Mouse (Mus musculus) thymus, postnatal 25 days (tissue): Measurements from ENCODE around the gene Meiob.

Source experiments
- DNase-seq: peaks from one replicate; pipeline ENCODE4 v3.0.0; 2022

Meiob gene

GRCm38 (mm10) chr17:24821351-24822280 is 17.5 kb downstream of the Meiob start:
- DNase-seq = no peak

DNA sequence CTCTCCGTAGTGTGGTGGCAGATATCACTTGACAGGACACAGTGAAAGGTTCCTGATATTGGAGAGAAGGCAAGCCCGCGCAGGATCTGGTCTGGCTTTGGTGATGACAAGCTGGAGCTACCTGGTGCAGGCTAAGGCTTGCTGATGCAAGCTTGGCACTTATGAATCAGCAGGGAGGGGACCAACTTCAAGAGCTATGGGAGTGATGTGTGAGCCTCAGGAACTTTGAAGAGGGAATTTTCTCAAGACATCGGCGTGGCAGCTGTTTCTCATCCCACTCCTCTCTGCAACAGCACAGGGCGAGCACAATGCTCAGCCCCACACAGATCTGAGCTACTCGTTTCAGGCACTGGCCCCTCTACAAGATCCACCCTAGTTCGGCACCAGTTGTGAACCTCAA is 35.8 kb downstream of the Meiob start, which contains the start of gene Hagh:
Gene Hagh (plus strand): TSS at position 302 of the 400 bp plus-strand sequence.
- no peak for DNase-seq

- DNase-seq = no peak
These were observed 36.3 kb downstream of the Meiob start for GRCm38 (mm10) chr17:24840341-24840740.

GRCm38 (mm10) chr17:24841133-24841532 is 37.0 kb downstream of the Meiob start:
- peak; percentile 53 for DNase-seq

- DNase-seq = no peak
These were observed 38.5 kb downstream of the Meiob start for GRCm38 (mm10) chr17:24842631-24843030.

DNA sequence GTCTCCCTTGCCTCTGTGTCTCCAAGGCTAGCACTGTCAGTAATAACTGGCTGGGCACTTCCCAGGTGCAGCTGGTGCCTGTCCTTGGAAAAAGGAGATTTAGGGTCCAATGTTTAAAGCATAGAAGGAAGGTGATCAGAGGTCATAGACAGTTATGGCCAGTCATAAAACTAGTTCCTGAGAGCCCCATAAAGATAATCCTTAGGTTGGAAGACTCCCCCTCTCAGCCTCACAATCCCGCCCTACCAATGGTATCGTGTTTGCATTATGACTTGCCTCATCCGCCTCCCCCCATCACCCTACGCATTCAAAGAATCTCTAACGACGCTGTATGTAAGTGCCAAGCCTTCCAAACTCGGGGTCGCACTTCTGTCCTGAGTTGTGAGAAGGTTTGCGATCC is 40.4 kb downstream of the Meiob start:
- DNase-seq = no peak

DNA sequence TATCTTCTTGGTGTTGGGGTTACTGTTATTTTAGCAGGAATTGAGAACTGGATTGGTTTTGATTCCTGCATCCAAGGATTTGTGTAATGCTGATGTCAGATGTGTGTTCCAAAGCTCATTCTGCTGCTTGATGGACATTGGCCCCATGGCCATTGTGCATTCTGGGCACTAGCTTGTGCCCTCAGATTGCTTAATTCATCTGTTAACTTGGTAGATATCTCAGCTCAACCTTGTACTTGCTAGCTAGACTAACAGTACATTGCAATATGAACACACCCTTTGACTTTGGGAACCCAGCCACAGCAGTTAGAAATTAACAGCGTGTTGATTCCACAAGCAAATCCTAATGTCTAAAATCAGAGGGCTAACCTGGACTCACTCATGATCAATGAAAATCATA is 43.3 kb downstream of the Meiob start:
- no peak for DNase-seq

DNA sequence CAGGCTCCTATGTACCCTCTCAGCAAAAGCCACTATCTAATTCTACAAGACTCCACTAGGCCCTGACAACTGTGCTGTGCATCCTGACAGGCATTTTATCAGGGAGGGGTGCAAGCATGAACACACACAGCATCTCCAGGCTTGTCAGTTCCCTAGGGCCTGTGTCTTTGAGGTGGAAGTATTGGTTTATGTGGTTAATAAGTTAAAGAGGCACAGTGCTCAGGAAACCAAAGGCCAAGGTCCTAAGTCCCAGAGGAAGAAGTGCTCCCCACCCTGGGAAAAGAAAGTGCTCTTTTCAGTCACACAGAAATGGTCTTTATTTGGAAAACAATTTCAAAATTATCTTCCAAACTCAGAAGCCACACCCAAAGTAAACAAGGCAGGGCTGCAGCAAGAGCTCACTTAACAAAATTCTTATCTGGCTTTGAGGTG is 44.5 kb downstream of the Meiob start:
- DNase-seq = no peak

GRCm38 (mm10) chr17:24849733-24850064 is 45.6 kb downstream of the Meiob start:
- DNase-seq = no peak

DNA sequence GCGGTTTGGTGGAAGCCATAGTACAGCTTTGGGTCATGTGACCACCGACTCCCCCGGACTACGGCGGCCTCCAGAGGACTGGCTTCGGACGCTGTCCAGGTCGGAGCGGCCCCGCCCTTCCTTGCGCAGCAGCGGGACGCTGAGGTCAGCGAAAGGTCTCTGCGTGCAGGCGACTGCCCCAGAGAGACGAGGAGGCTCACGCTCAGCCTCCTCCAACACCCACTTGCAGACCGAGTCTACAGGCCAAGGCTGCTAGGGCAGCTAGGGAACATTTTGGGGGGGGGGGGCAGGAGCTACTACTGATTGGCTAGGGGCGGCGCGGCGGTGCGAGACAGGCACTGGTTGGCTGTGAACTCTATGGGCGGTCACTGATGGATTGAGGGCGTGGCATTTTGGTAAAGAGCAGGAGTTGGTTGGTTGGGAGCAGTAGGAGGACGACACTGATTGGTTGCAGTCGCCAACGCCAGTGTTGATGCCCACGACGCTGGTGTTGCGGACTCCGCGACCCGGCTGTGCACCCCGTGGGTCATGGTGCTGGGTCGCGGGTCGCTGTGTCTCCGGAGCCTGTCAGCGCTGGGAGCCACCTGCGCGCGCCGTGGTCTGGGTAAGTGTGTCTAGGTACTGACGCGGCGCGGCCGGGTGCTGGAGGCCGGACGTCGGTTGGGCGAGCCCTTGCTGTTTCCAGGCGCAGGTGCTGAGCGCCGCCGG is 46.1 kb downstream of the Meiob start, which contains the start of gene Fahd1:
Gene Fahd1 (minus strand): TSS at position 300 of the 708 bp plus-strand sequence.
- DNase-seq = peak; percentile 92

GRCm38 (mm10) chr17:24850773-24851127 is 46.7 kb downstream of the Meiob start:
- no peak for DNase-seq

- no peak for DNase-seq
These were observed 47.5 kb downstream of the Meiob start for GRCm38 (mm10) chr17:24851381-24852125.

GRCm38 (mm10) chr17:24855838-24856464 is 51.9 kb downstream of the Meiob start:
- DNase-seq = no peak

- DNase-seq = no peak
These were observed 52.5 kb downstream of the Meiob start for GRCm38 (mm10) chr17:24856589-24856988.

- no peak for DNase-seq
These were observed 53.9 kb downstream of the Meiob start for GRCm38 (mm10) chr17:24857831-24858470.

DNA sequence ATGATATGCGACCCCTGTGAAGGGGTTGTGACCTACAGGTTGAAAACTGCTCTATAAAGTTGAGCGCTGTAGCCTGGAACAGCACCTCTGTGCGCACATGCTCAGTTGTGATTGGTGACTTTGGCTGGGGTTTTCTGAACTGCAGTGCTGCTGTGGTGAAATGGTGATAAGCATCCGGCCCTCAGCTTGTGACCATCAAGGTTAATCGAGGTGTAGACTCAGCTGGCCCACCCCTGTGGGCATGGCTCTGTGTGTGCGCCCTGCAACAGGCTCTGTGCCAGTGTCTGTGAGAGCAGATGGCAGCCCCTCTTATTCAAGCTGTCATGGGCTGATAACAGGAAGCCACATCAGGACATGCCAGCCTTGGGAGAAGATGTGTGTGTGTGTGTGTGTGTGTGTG is 54.9 kb downstream of the Meiob start:
- DNase-seq = no peak

DNA sequence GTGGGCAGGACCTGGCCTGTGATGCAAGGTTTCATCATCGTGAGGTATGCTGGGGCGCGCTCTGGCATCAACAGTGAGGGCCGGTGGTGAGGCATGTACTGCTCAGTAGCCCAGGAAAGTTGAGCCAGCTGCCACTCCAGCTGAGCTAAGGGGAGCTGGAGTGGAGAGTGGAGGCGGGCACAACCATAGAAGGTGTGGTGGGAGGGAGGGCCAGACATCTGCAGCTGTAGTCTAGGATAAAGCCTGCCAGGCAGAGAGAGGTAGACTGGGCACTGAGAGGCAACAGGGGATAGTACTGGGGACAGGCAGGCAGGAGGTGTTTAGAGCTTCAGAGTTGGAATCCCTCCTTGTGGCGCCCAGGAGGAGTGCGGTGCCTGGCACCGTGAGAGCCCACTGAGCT is 56.0 kb downstream of the Meiob start:
- no peak for DNase-seq

GRCm38 (mm10) chr17:24861785-24862184 is 57.7 kb downstream of the Meiob start:
- DNase-seq = no peak

GRCm38 (mm10) chr17:24865776-24866175 is 61.7 kb downstream of the Meiob start, which contains the start of gene Igfals:
TSS of gene Igfals (plus strand) at chr17:24865997.
- no peak for DNase-seq

- no peak for DNase-seq
These were observed 63.8 kb downstream of the Meiob start for GRCm38 (mm10) chr17:24867914-24868313.

DNA sequence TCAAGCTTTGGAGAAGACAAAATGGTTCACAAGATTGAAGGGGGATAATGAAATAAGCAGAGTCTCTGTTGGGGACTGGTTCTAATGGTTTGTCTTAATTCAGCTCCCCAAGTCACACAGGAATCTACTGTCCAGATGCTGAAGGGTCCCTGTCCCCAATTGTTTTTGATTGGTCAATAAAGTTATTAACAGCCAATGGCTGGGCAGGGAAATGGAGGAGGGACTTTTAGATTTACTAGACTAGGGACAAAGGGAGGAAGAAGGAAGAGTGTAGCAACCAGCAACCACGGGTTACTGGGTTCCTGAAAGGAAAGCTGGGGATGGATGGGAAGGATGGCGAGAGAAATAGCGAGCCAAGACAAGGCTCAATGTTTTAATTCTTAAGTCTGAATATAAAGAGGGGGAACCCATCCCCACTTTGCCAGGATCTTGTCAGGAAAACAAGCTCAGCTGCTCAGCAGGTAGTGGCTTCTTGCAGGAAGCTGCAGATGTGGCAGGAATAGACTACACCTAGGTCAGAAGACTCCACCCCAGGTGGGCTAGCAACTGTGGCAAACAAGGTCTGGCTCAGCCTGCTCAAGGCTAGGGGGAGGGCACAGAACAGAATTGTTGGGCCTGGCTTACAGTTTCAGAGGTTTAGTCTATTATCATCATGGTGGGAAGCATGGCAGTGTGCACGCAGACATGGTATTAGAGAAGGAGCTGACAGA is 69.8 kb downstream of the Meiob start:
- no peak for DNase-seq

DNA sequence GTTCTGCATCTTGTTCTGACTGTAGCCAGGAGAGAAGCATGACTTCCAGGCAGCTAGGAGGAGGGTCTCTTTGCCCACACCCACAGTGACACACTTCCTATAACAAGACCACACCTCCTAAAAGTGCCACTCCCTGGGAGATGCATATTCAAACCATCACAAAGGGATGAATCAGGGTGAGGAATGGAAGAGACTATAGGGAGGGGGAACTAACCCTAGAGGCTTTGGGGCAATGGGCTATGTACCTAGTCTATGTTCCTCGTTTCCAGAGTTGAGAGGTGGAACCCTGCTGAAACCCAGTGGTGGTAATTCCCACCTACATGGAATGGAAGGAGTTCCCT is 70.3 kb downstream of the Meiob start:
- DNase-seq = no peak
